Mouse (Mus musculus) layer of hippocampus, postnatal 10 days (tissue): ENCODE results near the gene Olfr681. TPM values are rescaled to one million over a fixed set of nuclear protein-coding genes. Genes with fewer than 3 reads are reported as not detected.
"Not testable (repeated sequence)": the region's sequence is repeated elsewhere in the genome, so short reads cannot be mapped to it uniquely, and the experiment has no call there.

Experiments used
- DNase-seq, 2 experiments: peaks; one replicate each; pipeline ENCODE4 v3.0.0; 2021; ENCODE audit warnings: low spot score in 2 of 2
- long read RNA-seq: library from polyadenylated mRNA; stranded (forward); transcript quantifications from one replicate; pipeline ENCODE4 v2.0.0, GENCODE M21; 2023
- total RNA-seq, 2 experiments: library from RNA; stranded (reverse); gene quantifications; 2 replicates each; pipeline ENCODE4 v1.2.3; 2021

Olfr681 gene
- total RNA-seq = not detected
- long read RNA-seq = 0 reads

DNA sequence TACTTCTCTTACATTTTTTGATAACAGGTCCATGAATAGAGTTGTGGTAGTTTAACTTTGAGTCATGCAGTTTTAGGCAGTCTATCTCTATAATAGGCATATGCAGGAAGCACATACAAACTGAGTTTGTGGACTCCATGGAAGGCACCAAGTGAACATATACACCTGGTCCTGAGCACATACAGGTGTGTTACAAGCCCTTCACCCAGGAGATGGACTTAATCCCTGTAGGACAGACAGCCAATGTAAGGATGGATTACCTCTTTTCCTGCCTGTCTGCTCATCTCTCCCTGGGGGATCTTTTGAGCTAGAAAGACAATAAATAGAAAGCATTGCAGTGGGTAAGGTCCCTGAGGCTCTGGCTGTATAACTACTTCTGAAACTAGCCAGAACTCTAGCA lies at the start of gene Olfr681:
Gene Olfr681, plus strand, starts transcription at position 301 of the 400 bp plus-strand sequence.
- DNase-seq = no peak

DNA sequence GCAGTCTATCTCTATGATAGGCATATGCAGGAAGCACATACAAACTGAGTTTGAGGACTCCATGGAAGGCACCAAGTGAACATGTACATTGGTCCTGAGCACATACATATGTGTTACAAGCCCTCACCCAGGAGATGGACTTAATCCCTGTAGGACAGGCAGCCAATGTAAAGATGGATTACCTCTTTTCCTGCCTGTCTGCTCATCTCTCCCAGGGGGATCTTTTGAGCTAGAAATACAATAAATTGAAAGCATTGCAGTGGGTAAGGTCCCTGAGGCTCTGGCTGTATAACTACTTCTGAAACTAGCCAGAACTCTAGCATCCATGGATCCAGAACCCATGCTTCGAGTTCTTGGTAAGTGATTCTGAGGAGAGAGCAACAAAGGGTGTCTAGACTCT lies 35.7 kb upstream of the Olfr681 start, which contains the start of gene Olfr679:
Gene Olfr679, plus strand, starts transcription at position 301 of the 400 bp plus-strand sequence.
- no peak for DNase-seq

DNA sequence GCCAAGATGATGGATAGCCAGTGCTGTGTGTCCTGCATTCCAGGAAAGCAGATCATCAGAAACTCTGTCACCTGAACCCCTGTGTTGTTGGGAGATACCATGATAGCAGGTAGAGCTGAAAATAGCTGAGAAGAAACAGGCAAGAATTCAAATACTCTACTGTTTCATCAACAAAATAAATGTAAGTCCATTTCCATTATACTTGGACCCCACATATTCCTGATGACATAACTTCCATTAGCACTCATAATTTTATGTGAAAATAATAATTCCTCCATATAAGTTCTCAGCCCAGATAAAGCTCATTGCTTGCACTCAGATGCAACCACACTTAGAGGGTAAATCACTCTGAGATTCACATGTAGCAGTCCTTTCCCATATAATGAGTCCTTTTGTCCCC lies 23.9 kb upstream of the Olfr681 start, which contains the start of gene Olfr680-ps1:
Gene Olfr680-ps1, minus strand, starts transcription at position 101 of the 400 bp plus-strand sequence.
- not testable (repeated sequence) for DNase-seq

DNA sequence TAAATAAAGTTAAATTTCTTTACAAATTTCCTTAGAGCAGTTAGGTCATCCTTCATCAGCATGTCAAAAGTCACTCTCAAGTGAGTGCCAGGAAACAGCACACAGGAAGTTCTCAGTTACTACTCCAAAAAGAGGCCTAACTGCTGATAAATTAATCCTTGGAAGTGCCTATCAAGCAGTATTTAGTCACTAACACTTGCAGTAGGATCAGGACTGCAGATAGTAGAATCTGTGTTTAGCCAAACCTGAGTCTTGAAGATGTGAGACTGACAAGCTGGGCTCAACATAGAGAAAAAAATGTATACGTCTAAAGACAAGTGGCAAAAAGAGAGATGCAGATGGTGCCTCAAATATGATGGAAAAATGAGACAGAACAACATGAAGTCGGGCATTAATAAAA lies 24.6 kb downstream of the Olfr681 start:
- no peak for DNase-seq

DNA sequence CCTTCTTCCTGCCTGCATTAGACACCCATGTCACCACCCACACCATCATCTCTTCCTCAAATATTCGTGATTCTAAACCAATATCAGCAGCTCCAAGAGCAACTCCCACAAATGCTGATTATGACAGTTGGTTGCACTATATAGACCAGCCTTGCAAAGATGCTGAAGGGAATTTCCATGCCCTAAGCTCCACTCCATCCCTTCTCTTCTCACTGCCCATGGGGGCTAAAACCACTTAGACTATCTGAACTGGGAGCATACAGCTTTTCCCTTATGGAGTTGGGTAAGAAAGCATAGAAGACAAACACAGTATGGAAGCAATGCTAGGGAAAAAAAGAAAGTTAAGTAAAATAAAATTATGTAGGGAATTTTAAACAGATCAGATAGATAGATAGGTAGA lies 30.3 kb downstream of the Olfr681 start, which contains the start of gene Olfr683:
Gene Olfr683, minus strand, starts transcription at position 101 of the 400 bp plus-strand sequence.
- DNase-seq = no peak

DNA sequence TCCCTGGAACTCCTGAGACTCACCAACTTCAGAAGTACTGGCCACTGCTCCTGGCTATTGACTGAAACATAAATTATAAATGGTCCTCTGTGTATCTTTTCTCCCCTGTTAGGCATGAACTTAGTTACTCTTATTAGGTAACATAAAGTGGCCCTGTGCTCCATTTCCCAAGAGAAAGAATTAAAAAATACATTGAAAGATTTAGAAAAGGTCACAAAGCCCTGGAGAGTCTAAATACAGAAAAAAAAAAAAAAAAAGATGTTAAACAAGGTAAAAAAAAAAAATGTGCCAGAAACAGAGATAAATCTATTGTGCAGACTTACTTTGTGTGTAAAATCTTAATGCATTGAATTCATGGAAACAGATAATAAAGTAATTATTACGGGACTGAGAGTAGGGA lies 46.9 kb downstream of the Olfr681 start, which contains the start of gene Olfr684:
Gene Olfr684, minus strand, starts transcription at position 101 of the 400 bp plus-strand sequence.
- no peak for DNase-seq

DNA sequence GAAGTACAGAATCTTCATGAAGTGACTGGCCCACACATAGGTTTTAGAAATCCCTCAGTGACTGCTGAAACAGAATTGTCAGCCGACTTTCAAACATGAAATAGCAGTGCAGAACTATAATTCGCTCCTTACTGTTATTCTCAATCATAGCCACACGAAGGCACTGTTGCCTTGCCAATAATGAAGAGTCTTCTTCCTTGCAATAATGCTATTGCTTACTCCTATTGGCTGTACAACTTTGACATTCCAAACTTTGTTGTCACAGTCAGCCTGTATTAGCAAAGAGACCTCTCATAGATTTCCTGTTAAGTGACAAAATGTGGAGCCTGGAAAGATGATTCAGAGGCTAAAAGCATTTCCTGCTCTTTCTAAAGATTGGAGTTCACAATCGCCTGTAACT lies 54.1 kb downstream of the Olfr681 start:
- DNase-seq = peak; percentile 22 to 48

Other genes with a start within 250 kb of the Olfr681 start
- gene Olfr665, start 238.8 kb upstream of the Olfr681 start, total RNA-seq = not detected
- gene Olfr666, start 220.9 kb upstream of the Olfr681 start, total RNA-seq = not detected
- not detected for gene Olfr667, start 195.4 kb upstream of the Olfr681 start, total RNA-seq
- gene Olfr668, start 188.8 kb upstream of the Olfr681 start, total RNA-seq = not detected
- not detected for gene Olfr669, start 182.6 kb upstream of the Olfr681 start, total RNA-seq
- not detected for gene Olfr670, start 154.2 kb upstream of the Olfr681 start, total RNA-seq
- not detected for gene Olfr671, start 137.7 kb upstream of the Olfr681 start, total RNA-seq
- not detected for gene Olfr672, start 114.8 kb upstream of the Olfr681 start, total RNA-seq
- not detected for gene Olfr675, start 88.4 kb upstream of the Olfr681 start, total RNA-seq
- not detected for gene Olfr676, start 84.1 kb upstream of the Olfr681 start, total RNA-seq
- gene Olfr677, start 65.5 kb upstream of the Olfr681 start, total RNA-seq = not detected
- not detected for gene Olfr678, start 52.4 kb upstream of the Olfr681 start, total RNA-seq
- not detected for gene Olfr679, start 35.6 kb upstream of the Olfr681 start, total RNA-seq
- gene Olfr680-ps1, start 24.0 kb upstream of the Olfr681 start, total RNA-seq = not detected
- not detected for gene Olfr683, start 30.2 kb downstream of the Olfr681 start, total RNA-seq
- gene Olfr684, start 46.8 kb downstream of the Olfr681 start, total RNA-seq = not detected
- not detected for gene Olfr685, start 69.2 kb downstream of the Olfr681 start, total RNA-seq
- gene Olfr686, start 90.6 kb downstream of the Olfr681 start, total RNA-seq = not detected
- gene Olfr688, start 171.3 kb downstream of the Olfr681 start, total RNA-seq = not detected
- not detected for gene Olfr689, start 194.3 kb downstream of the Olfr681 start, total RNA-seq
- gene Olfr690, start 217.3 kb downstream of the Olfr681 start, total RNA-seq = under 1 TPM; 0.80 to 0.85 TPM
- gene Olfr691, start 225.4 kb downstream of the Olfr681 start, total RNA-seq = under 1 TPM; 0.22 to 0.75 TPM